Mouse (Mus musculus): ENCODE data around the gene Olfr270. TPM values are rescaled to one million over a fixed set of nuclear protein-coding genes. Genes with fewer than 3 reads are reported as not detected.
A peak's percentile ranks its signal among the peaks of the same experiment; 100 is the strongest.

Olfr270 gene
- not detected in 2 replicates for polyA plus RNA-seq (2012; rRNA removed)

DNA sequence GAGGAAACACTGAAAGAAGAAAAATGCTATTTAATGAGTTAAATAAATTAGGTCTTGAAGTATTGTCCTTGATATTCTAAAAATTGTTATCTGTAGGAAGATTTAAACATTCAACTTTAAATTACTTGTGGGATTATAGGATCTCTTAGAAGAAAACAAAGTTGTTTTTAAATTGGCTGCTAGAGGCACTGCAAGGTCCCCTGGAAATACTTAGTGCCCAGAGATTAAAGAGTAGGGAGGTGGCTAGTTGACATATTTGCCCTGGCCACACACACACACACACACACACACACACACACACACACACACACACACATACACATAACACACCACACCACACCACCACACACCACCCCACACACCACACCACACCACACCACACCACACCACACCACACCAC is at the start of gene Olfr270:
Gene Olfr270, plus strand, starts transcription at position 301 of the 400 bp plus-strand sequence.
- DNase-seq (ENCODE audit: low read depth, low spot score) = no peak

DNA sequence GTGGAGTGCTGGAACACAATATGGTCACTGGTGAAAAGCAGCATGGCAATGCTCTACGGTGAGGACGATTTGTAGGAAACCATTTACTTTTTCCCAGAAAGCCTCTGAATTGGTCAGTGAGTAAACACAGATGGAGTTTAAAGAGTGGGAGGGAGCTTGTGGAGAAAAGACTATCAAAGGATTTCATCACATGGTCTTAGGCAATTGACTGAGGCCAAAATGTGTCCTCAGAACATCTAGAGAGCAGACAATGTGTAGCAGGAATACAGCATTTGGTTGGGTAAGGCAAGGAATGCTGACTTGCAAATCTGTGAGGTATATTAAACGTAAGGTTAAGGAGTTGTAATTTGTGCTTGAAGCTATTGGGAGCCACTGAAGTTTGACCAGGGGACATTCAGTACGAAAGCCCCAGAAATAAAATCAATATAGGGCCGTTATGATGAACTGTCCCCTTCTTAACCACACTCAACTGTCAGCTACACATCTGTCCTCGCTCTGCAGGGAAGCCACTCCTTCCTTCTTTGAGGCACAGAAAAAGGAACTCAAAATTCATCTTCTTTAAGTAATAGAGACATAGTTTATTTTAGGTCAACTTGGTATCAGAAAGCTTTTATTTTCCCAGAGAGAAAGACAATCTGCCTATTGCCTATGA is 47.6 kb upstream of the Olfr270 start:
- 63% methylated on average over 6 of the region's 6 CpGs for WGBS

DNA sequence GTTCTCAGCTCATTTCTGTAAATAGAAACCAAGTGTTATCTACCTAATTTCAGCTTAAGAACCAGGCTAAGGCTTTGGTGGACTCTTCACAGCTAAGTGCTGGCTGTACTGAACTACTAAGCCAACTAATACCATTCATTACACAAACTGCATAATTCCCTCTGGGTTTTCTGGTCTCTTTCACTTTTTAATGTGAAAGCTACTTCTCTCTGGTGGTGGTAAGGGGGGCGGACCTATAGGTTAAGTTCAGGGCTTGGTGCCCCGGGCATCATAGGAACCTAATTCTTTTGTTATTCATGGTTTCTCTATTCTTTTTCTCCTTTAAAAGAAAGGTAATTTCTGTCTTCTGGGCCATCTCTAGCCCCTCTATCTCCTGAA is 47.0 kb upstream of the Olfr270 start:
- DNase-seq (ENCODE audit: low read depth, low spot score) = no peak
- WGBS = 79% methylated on average over 2 of the region's 2 CpGs

More for the DNA sequence above, 47.6 kb upstream of the Olfr270 start:
- DNase-seq (ENCODE audit: low read depth, low spot score) = no peak

DNA sequence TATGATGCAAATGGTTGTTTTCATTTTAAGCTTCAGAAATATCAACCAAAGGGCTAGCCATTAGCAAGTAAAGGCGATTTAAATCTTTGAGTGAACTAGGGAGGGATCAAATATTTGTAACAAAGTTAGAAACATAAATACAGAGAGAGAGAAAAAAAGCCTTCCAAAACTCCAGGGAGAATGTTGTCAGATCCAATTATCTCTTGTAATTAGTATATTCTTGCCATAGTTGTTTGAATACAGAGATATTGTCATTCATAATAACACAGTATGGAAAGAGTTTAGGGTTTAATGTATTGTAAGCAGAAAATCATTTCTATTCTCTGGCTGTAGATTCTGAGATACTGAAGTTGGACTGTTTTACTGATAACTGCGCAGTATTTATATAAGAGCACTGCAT is 45.3 kb upstream of the Olfr270 start, which contains the start of gene Olfr272:
Gene Olfr272, minus strand, starts transcription at position 101 of the 400 bp plus-strand sequence.
- no peak for DNase-seq (ENCODE audit: low read depth, low spot score)
- 88% methylated on average over 2 of the region's 2 CpGs for WGBS

DNA sequence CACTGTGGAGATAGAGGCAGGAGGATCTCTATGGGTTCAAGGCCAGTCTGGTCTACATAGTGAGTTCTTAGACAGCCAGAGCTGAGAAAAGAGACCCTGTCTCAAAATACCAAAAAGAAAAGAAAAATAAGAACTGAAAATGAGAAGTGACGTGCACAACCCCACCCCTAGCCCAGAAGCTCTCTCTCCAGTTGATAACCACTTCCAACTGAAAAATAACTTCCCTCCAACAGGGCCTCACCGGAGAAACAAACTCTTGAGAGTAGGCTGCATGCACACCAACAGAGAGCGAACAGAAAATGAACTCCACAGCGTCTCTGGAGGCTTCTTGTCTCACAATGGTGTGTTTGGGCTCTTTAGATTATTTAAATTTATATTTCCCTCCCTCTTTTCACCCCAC is 33.9 kb upstream of the Olfr270 start:
- no peak for DNase-seq (ENCODE audit: low read depth, low spot score)
- WGBS = 87% methylated on average over 4 of the region's 4 CpGs

DNA sequence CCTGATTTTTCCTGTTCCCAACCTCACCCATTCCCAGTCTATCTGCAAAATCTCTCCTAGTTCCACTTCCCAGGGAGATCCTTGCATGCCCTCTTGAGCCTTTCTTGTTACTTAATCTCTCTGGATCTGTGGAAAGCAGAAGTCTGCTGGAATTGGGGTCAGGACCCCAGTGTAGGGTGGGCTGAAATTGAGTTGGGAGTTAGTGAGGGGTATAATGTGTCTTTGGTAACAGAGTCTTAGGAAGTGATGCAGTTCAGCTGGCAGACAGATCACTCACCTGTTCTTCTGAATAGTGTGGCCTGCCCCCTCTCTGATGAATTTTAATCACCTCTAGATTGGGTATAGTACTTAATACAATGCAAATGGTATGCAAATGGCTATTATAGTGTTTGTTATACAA is 17.7 kb upstream of the Olfr270 start:
- no peak for DNase-seq (ENCODE audit: low read depth, low spot score)

DNA sequence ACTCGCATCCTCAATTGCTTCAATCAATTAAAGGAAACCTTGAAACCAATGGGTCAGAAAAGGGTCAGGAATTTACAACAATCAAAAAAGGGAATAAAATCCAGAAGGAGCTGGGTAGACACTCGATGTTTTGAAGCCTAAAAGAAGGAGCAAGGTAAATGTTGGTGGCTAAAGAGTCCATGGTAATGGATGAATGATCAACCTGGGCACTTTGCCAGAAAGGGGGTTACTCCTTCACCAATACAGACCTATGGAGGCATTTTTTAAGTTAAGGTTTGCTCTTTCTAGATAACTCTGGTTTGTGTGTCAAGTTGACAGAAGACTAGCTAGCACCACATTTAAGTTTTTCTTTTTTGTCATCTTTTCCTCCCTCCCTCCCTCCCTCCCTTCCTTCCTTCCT is 15.3 kb upstream of the Olfr270 start:
- WGBS = 62% methylated on average over 2 of the region's 2 CpGs
- no peak for DNase-seq (ENCODE audit: low read depth, low spot score)

DNA sequence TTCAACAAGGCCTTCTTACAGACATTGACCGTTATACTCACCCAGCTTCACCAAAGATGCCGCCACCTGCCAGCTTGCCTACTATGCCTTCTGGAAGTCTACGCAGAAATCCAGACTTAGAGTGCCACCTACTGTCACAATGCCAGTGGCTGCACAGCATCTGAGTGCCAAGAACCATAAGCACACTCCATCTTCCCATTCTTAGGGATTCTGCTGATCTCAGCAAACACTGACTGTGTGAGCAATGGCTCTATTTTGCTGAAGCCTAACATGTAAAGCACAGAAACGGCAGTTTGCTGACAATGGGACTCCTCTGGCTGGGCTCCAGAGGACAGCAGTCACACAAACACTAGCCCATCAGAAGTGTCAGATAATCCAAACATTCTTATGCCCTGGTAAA is 5.7 kb upstream of the Olfr270 start:
- DNase-seq (ENCODE audit: low read depth, low spot score) = no peak
- WGBS = 23% methylated on average over 4 of the region's 4 CpGs

DNA sequence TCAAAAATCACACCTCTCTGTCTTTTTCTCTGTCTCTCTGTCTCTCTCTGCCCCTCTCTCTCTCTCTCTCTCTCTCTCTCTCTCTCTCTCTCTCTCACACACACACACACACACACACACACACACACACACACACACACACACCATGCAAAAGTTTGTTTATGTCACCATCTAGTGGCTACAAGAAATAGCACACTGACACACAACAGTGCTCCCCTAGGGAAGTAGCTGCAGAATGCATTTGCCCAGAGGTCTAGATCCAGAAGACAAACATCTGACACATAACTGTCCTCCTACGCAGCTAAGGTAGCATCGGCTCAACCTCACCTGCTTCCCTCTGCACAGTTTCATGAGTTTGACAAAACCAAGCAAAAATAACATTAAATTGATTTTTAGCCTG is 20.9 kb downstream of the Olfr270 start:
- 46% methylated on average over 2 of the region's 2 CpGs for WGBS
- no peak for DNase-seq (ENCODE audit: low read depth, low spot score)

DNA sequence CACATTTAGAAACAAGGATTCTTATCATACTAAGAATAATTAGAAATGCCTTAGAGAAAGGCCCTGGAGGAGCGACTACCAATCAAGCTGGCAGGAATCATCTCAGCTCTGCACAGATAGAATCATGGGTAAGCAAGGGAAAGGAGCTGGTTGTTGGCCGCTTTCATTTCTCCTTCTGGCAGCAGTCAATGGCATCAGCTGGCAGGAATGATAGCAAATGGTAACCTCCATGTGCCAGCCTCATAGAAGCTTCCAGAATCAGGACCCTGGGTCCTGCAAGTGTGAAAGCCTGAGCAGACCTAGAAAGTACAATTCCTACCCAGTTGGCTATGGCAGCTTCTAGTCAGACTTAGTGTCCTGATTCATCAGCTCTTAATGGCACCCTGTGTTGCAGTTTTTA is 21.9 kb downstream of the Olfr270 start:
- 83% methylated on average over 2 of the region's 2 CpGs for WGBS
- DNase-seq (ENCODE audit: low read depth, low spot score) = no peak

DNA sequence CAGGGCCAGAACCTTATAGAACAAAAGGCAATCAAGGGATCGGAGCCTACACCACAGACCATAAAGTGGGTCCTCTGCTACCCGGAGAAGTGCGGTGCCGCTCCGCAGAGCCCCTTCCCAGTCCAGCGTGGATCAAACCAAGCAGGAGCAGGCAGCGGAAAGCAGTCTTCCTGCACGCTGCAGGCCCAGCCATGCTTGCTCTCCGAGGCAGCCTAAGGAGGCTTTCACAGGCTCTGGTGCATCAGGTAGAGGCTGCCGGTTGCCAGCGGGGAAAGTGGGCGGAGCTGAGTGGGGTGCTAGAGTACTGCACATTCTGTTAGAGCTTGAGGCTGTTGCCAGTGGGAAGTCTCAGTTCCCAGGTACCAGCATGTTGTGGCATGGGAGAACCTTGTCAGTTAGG is 24.9 kb downstream of the Olfr270 start, which contains the start of gene Nipsnap3a:
Gene Nipsnap3a, plus strand, starts transcription at position 25 of the 400 bp plus-strand sequence.
- no peak for DNase-seq (ENCODE audit: low read depth, low spot score)

DNA sequence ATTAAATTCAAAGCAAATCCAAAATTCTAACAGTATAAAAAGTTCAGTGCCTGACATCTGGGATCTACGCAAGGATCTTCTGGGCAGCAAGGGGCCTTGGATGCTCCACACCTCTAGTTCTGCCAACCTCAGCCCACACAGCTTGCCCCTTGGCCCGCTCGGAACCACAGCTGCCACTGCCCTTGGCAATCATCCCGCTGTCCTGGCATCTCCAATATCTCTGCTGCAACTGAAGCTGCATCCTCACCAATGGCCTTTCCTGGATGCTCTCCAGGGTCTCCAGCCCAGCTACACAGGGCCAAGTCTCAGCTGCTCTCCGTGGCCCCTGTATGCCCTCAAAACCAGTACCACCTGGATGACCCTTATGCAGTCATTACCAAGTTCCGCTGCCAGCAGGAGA is 35.1 kb downstream of the Olfr270 start:
- no peak for DNase-seq (ENCODE audit: low read depth, low spot score)
- WGBS = 93% methylated on average over 6 of the region's 6 CpGs

More for the DNA sequence above, 24.9 kb downstream of the Olfr270 start, which contains the start of gene Nipsnap3a:
- 20% methylated on average over 12 of the region's 12 CpGs for WGBS

DNA sequence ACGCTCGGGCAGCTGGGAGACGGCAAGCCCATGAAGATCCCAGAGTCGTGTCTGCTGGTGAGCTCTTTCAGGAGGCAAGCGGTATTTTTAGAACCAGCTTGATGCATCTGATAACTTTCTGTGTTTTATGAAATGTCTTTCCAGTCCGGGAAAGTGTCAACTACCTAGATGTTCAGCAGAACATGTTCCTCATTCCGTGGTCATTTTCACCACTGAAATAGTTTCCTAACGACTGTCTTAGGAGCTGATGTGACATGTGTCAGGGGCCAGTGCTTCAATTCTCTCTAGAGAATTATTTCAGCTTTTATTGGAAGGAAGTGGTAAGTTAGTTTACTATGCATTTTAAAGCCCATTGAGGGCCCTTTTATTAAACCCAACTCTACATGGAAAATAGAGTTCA is 35.8 kb downstream of the Olfr270 start:
- DNase-seq (ENCODE audit: low read depth, low spot score) = no peak
- 69% methylated on average over 8 of the region's 8 CpGs for WGBS

DNA sequence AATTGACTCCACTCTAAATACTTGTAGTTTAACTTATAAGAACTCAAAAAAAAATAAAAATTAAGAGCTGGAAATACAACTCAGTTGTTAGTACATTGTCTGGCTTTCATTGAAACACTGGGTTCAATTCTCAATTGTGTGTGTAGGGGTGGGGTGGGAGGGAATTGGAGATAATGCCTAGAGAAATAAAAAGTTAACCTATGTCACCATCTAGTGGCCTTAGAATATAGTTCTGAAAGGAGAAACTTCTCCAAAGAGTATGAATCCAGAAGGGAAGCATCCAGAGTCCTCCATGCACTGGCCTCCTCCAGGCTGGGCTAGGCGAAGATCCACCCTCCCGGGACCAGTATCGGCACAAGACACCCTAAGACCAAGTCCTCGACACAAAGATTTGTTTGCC is 44.8 kb downstream of the Olfr270 start:
- DNase-seq (ENCODE audit: low read depth, low spot score) = no peak
- 61% methylated on average over 4 of the region's 4 CpGs for WGBS

DNA sequence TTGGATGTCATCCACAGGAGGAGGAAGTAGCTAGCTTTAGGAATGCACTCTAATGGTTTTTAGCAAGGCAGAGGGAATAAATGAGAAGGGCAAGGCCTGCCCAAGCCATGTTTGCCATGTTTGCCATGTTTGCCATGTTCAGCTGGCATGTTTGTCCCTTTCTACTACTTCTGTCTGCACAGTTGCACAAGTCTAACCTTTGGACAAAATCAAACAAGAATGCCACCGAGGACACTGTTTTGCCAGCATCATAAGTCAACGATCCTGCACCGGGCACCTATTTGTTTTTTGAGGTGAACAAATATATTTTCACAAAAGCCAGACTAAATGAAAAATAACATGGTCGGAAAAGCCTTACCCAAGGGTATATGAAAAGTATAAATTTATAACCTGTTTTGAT is 45.5 kb downstream of the Olfr270 start:
- 67% methylated on average over 4 of the region's 4 CpGs for WGBS
- DNase-seq (ENCODE audit: low read depth, low spot score) = no peak

DNA sequence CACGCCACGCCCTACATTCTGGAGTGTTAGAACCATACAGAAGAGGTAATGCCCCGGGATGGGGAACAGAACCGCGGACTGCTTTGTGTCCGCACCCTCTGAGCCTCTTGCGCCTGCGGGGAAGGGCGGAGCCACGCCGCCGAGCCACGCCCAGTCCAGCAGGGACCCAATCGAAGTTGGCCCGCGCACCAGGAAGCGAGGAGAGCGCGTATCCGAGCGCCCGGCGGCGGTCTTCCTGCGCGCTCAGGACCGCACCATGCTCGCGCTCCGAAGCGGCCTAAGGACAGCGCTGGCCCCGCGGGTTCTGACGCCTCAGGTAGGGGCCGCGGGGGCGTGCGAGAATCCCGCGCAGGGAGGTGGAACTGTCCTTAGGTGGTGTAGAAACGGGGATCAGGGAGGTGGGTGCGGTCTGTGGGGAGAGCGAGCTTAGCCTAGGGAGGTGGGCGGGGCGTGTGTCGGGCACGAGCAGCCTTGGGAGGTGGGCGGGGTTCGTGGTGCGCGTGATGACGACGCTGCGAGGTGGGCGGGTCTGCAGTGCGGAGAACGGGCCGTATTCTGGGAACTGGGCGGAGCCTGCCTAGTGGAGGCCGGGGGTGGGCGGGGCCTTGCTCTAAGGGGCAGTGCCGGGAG is 47.5 kb downstream of the Olfr270 start, which contains the start of gene Nipsnap3b:
Gene Nipsnap3b, plus strand, starts transcription at position 149 of the 630 bp plus-strand sequence.
- peak; percentile 85 for DNase-seq (ENCODE audit: low read depth, low spot score)
- under 1% methylated on average over 63 of the region's 63 CpGs for WGBS

DNA sequence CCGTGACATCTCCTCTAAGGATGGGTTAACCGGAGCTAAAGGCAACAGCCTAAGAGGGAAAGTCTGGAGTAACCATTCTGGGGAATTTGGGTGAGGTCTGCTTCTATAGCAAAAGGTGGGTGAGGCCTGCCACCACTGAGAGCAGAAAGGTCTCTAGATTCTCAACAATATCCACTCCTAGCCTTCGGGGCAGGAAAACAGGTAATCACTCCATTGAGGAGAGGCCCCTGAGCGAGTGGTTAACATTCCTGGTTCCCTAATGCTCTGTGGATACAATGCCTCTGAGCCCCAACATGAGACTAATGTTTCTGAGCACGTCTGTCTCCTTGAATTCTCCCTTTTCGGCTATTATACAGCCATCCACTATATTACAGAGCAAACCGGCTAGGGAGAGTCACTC is 50.1 kb downstream of the Olfr270 start:
- WGBS = 95% methylated on average over 7 of the region's 7 CpGs

DNA sequence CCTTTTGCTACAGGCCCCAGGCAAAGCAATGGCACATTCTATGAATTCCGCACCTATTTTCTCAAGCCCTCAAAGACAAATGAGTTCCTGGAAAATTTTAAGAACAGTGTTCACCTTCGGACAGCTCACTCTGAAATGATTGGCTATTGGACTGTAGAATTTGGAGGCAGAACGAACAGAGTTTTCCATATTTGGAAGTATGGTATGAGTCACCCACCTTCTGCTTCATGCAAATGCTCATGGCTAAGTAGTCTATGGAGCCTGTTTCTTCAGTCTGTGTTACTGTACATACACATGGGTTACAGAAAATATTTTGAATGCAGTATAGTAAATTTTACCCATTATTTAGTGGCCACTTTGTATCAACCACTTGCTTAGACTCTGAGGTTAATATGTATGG is 50.7 kb downstream of the Olfr270 start:
- DNase-seq (ENCODE audit: low read depth, low spot score) = no peak
- WGBS = 92% methylated on average over 3 of the region's 3 CpGs

More for the DNA sequence above, 50.1 kb downstream of the Olfr270 start:
- DNase-seq (ENCODE audit: low read depth, low spot score) = no peak

DNA sequence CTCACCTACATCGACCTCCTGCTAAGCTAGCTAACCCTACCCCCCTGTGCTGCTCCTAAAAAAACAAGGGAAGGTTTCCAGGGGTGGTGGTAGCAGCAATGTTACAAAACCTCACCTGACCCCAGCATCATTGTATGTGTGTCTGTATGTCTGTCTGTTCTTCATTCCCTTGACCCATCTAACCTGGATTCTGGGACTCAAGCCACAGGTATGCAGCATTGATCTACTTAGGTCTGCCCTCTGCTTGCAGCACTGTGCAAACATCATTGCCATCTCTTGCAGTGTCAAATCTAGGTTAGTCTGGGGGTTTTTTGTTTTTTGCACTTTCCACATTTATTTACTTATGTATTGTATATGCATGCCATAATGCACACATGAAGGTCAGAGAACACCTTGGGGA is 54.0 kb downstream of the Olfr270 start:
- 89% methylated on average over 1 of the region's 1 CpGs for WGBS
- DNase-seq (ENCODE audit: low read depth, low spot score) = no peak

Data from large intestine, adult 2 months (tissue).